Mouse (Mus musculus) lung, postnatal 0 days (tissue): ENCODE measurements around the gene Sgip1. TPM values are rescaled to one million over a fixed set of nuclear protein-coding genes. Genes with fewer than 3 reads are reported as not detected.

Source experiments
- ATAC-seq: fragments of 200-750 bp; cut with Nextera tagmentation; 2 replicates; pipeline ENCODE4 v1.8.0; 2017; ENCODE audit warnings: moderate library complexity
- DNase-seq: peaks from one replicate; pipeline ENCODE4 v3.0.0-alpha.2; 2016; ENCODE audit warnings: low spot score
- H3K27ac ChIP-seq: fragments of 300-500 bp; sonication (generic); 2 replicates; pipeline ENCODE4 v1.5.1; 2014; ENCODE audit warnings: antibody characterized with exemption, mild to moderate bottlenecking, low read length, mixed read lengths
- H3K27me3 ChIP-seq: fragments of 300-500 bp; sonication (generic); replicated peaks from 2 replicates; pipeline ENCODE4 v1.6.1; 2014; ENCODE audit warnings: low read length, mixed read lengths; ENCODE audit not compliant: insufficient read depth
- H3K36me3 ChIP-seq: fragments of 300-500 bp; sonication (generic); 2 replicates; pipeline ENCODE4 v1.6.1; 2014; ENCODE audit warnings: low read length, mixed read lengths; ENCODE audit not compliant: insufficient read depth
- H3K4me1 ChIP-seq: fragments of 300-500 bp; sonication (generic); 2 replicates; pipeline ENCODE4 v1.6.1; 2014; ENCODE audit warnings: antibody characterized with exemption, low read depth, low read length, mixed read lengths; ENCODE audit not compliant: insufficient read depth
- H3K4me2 ChIP-seq: fragments of 300-500 bp; sonication (generic); replicated peaks from 2 replicates; pipeline ENCODE4 v1.6.1; 2014; ENCODE audit warnings: low read depth, mild to moderate bottlenecking, low read length, moderate library complexity, mixed read lengths
- H3K4me3 ChIP-seq: fragments of 300-500 bp; sonication (generic); 2 replicates; pipeline ENCODE4 v1.5.1; 2014; ENCODE audit warnings: low read depth, low read length
- H3K9ac ChIP-seq: fragments of 300-500 bp; sonication (generic); replicated peaks from 2 replicates; pipeline ENCODE4 v1.6.1; 2014; ENCODE audit warnings: low read depth, mild to moderate bottlenecking
- H3K9me3 ChIP-seq: fragments of 300-500 bp; sonication (generic); 2 replicates; pipeline ENCODE4 v1.6.1; 2016; ENCODE audit warnings: low read length, mixed read lengths
- CTCF ChIP-seq: IDR thresholded peaks from 2 replicates; pipeline ENCODE4 v1.5.1; 2016; ENCODE audit warnings: antibody characterized with exemption, mild to moderate bottlenecking
- EP300 ChIP-seq: IDR thresholded peaks from 2 replicates; pipeline ENCODE4 v1.6.1; 2016; ENCODE audit warnings: antibody characterized with exemption, mild to moderate bottlenecking, control low read depth
- WGBS: fragments of 180-500 bp; shearing (Covaris S2); extraction: QIAGEN DNeasy Blood & Tissue Kit; methylation state at CpG from one replicate; pipeline ENCODE4 v1.1.7; 2014; 5-methylcytosine and 5-hydroxymethylcytosine counted together
- polyA plus RNA-seq: library from polyadenylated mRNA; unstranded; fragments of >200 nt; fragmentation: Nextera tagmentation; extraction: Ambion mirVana; gene quantifications from 2 replicates; pipeline ENCODE4 v1.2.1, GENCODE M21; 2015

The Sgip1 gene
- polyA plus RNA-seq, 1 experiment from 2014 or later = 7.8 TPM

- H3K4me2 ChIP-seq = no peak overlapping the region
- H3K4me1 ChIP-seq = no peaks in the 10 kb centered on the region
- DNase-seq (no peak), ATAC-seq (no peak)
- WGBS = 86% methylated on average over 1 of the region's 1 CpGs
- H3K4me3 ChIP-seq = no peak overlapping the region
- no peak overlapping the region for H3K27ac ChIP-seq
- H3K27me3 ChIP-seq = no peaks in the 10 kb centered on the region
- no peak overlapping the region for H3K9ac ChIP-seq
- no peak for TF ChIP-seq CTCF
- no peak for TF ChIP-seq EP300
- no peaks in the 10 kb centered on the region for H3K36me3 ChIP-seq
- no peaks in the 10 kb centered on the region for H3K9me3 ChIP-seq
Observed at GRCm38 (mm10) chr4:102918191-102918590, 177.1 kb downstream of the Sgip1 start.

- TF ChIP-seq CTCF = no peak
- no peak for TF ChIP-seq EP300
- Histone ChIP-seq H3K27ac (no peak overlapping the region), H3K9ac (no peak overlapping the region), H3K4me3 (no peak overlapping the region), H3K9me3 (no peaks in the 10 kb centered on the region), H3K27me3 (no peaks in the 10 kb centered on the region), H3K4me2 (no peak overlapping the region), H3K36me3 (no peaks in the 10 kb centered on the region), H3K4me1 (no peaks in the 10 kb centered on the region; the same call in 1 of the 2 replicates)
- ATAC-seq = no peak
- WGBS = 27% methylated on average over 3 of the region's 4 CpGs
- no peak for DNase-seq
Observed at GRCm38 (mm10) chr4:102929491-102929890, 188.4 kb downstream of the Sgip1 start.

GRCm38 (mm10) chr4:102930679-102931078, 189.6 kb downstream of the Sgip1 start:
- DNase-seq (no peak), ATAC-seq (no peak)
- no peaks in the 10 kb centered on the region for H3K27me3 ChIP-seq
- 79% methylated on average over 7 of the region's 7 CpGs for WGBS
- no peak overlapping the region for H3K4me2 ChIP-seq
- no peak overlapping the region for H3K9ac ChIP-seq
- no peaks in the 10 kb centered on the region for H3K9me3 ChIP-seq
- no peaks in the 10 kb centered on the region; the same call in 1 of the 2 replicates for H3K4me1 ChIP-seq
- no peak overlapping the region for H3K27ac ChIP-seq
- TF ChIP-seq EP300 (no peak), CTCF (no peak)
- H3K36me3 ChIP-seq = no peaks in the 10 kb centered on the region
- H3K4me3 ChIP-seq = no peak overlapping the region

DNA sequence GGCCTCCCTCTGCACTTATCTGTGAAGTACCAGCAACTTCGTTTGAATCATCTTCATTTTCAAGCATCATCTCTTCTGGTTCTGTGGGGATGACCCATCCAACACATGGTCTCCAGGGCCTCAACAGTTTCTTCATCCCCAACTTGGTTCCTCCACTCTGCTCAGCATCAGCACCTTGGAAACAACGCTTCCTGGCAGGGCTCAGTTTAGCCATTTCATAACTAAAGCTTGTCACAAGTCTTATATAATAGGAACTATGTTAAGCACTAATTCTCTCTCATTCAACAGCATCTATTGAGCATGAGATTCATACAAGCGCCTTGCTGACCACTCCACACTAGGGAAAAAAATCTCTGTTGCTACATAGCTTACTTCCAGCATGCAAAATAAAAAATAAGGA, 199.2 kb downstream of the Sgip1 start:
- TF ChIP-seq CTCF (no peak), EP300 (no peak)
- Histone ChIP-seq H3K27me3 (no peaks in the 10 kb centered on the region), H3K36me3 (no peaks in the 10 kb centered on the region), H3K4me3 (no peak overlapping the region), H3K4me2 (no peak overlapping the region), H3K9ac (no peak overlapping the region), H3K4me1 (no peaks in the 10 kb centered on the region), H3K27ac (no peak overlapping the region), H3K9me3 (no peaks in the 10 kb centered on the region)
- WGBS = 81% methylated on average over 3 of the region's 3 CpGs
- ATAC-seq (no peak), DNase-seq (no peak)

GRCm38 (mm10) chr4:102940738-102941137, 199.6 kb downstream of the Sgip1 start:
- DNase-seq = no peak
- Histone ChIP-seq H3K4me1 (no peaks in the 10 kb centered on the region), H3K4me3 (no peak overlapping the region), H3K9me3 (no peaks in the 10 kb centered on the region), H3K9ac (no peak overlapping the region), H3K27ac (no peak overlapping the region), H3K36me3 (no peaks in the 10 kb centered on the region), H3K4me2 (no peak overlapping the region), H3K27me3 (no peaks in the 10 kb centered on the region)
- WGBS = 68% methylated on average over 4 of the region's 4 CpGs
- ATAC-seq = no peak
- no peak for TF ChIP-seq CTCF
- TF ChIP-seq EP300 = no peak

- Histone ChIP-seq H3K9ac (no peak overlapping the region), H3K4me1 (no peaks in the 10 kb centered on the region), H3K4me3 (no peak overlapping the region), H3K36me3 (no peaks in the 10 kb centered on the region), H3K9me3 (no peaks in the 10 kb centered on the region), H3K27ac (no peak overlapping the region), H3K27me3 (no peaks in the 10 kb centered on the region), H3K4me2 (no peak overlapping the region)
- ATAC-seq (no peak), DNase-seq (no peak)
- WGBS = 67% methylated on average over 6 of the region's 6 CpGs
- no peak for TF ChIP-seq CTCF
- TF ChIP-seq EP300 = no peak
Observed at GRCm38 (mm10) chr4:102944325-102944724, 203.2 kb downstream of the Sgip1 start.

DNA sequence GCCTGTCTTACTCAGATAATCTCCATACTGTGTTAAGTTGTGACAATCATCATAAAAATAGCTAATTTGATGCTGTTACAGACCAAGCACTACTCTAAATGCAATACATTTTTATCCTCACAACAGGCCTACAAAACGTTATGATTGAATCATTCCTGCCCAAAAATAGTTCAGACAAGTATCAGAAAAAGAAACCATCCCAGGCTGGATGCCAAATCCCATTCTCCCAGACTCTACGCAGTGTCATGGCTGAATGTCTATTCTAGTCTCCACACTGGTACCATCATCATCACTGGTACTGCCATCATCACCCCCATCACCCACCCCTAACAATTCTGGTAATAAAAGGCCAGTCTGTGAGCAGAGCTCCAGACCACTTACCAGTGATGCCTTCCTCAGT, 211.4 kb downstream of the Sgip1 start:
- no peak overlapping the region for H3K4me2 ChIP-seq
- ATAC-seq (no peak), DNase-seq (no peak)
- no peak overlapping the region for H3K4me3 ChIP-seq
- H3K36me3 ChIP-seq = no peaks in the 10 kb centered on the region
- H3K27me3 ChIP-seq = no peaks in the 10 kb centered on the region
- H3K4me1 ChIP-seq = no peaks in the 10 kb centered on the region
- 59% methylated on average over 2 of the region's 2 CpGs for WGBS
- H3K9me3 ChIP-seq = no peaks in the 10 kb centered on the region
- H3K27ac ChIP-seq = no peak overlapping the region
- TF ChIP-seq CTCF (no peak), EP300 (no peak)
- H3K9ac ChIP-seq = no peak overlapping the region
